Mouse (Mus musculus): ENCODE measurements around the gene Capn7. TPM values are rescaled to one million over a fixed set of nuclear protein-coding genes. Genes with fewer than 3 reads are reported as not detected.

The Capn7 gene
- polyA plus RNA-seq, 1 experiment from 2014 or later, result 36.8 TPM

- ATAC-seq (ENCODE audit: insufficient number of reproducible peaks, low FRiP score, low TSS enrichment, low read depth), result no peak
- no peak overlapping the region for H3K27ac ChIP-seq (replicated peaks; ENCODE audit: low read depth, low read length)
- DNase-seq (ENCODE audit: low spot score), result no peak
Observed at GRCm38 (mm10) chr14:31394822-31395532, 58.5 kb downstream of the Capn7 start.

GRCm38 (mm10) chr14:31395629-31396199, 59.3 kb downstream of the Capn7 start:
- peaks cover 3% of the 10 kb centered on the region; the same call in 1 of the 2 replicates for H3K4me1 ChIP-seq (ENCODE audit: control insufficient read depth, insufficient read depth, low read length)
- H3K9me3 ChIP-seq (ENCODE audit: control insufficient read depth, low read length), result no peaks in the 10 kb centered on the region; the same call in 1 of the 2 replicates
- peaks cover 9% of the 10 kb centered on the region for H3K36me3 ChIP-seq (ENCODE audit: control insufficient read depth, insufficient read depth, low read length)
- no peak overlapping the region for H3K4me2 ChIP-seq (ENCODE audit: low read depth, severe bottlenecking)
- H3K27ac ChIP-seq (replicated peaks; ENCODE audit: low read depth, low read length), result no peak overlapping the region
- no peak overlapping the region for H3K9ac ChIP-seq (ENCODE audit: low read length)
- 91% methylated on average over 7 of the region's 7 CpGs for WGBS
- DNase-seq (ENCODE audit: low spot score) (no peak), ATAC-seq (ENCODE audit: insufficient number of reproducible peaks, low FRiP score, low TSS enrichment, low read depth) (no peak)
- H3K4me3 ChIP-seq (ENCODE audit: low read depth, low read length), result no peak overlapping the region
- no peaks in the 10 kb centered on the region for H3K27me3 ChIP-seq (ENCODE audit: control insufficient read depth, insufficient read depth, low read length)

More at GRCm38 (mm10) chr14:31394822-31395532, 58.5 kb downstream of the Capn7 start:
- no peak overlapping the region for H3K9ac ChIP-seq (ENCODE audit: low read length)
- H3K4me2 ChIP-seq (ENCODE audit: low read depth, severe bottlenecking), result no peak overlapping the region
- no peaks in the 10 kb centered on the region for H3K27me3 ChIP-seq (ENCODE audit: control insufficient read depth, insufficient read depth, low read length)
- H3K9me3 ChIP-seq (ENCODE audit: control insufficient read depth, low read length), result no peaks in the 10 kb centered on the region; the same call in 1 of the 2 replicates
- H3K36me3 ChIP-seq (ENCODE audit: control insufficient read depth, insufficient read depth, low read length), result peaks cover 9% of the 10 kb centered on the region
- H3K4me1 ChIP-seq (ENCODE audit: control insufficient read depth, insufficient read depth, low read length), result peaks cover 3% of the 10 kb centered on the region; the same call in 1 of the 2 replicates
- WGBS, result 93% methylated on average over 9 of the region's 9 CpGs
- no peak overlapping the region for H3K4me3 ChIP-seq (ENCODE audit: low read depth, low read length)

- H3K4me3 ChIP-seq (ENCODE audit: low read depth, low read length), result no peak overlapping the region
- ATAC-seq (ENCODE audit: insufficient number of reproducible peaks, low FRiP score, low TSS enrichment, low read depth), result no peak
- peaks cover 9% of the 10 kb centered on the region for H3K36me3 ChIP-seq (ENCODE audit: control insufficient read depth, insufficient read depth, low read length)
- H3K27me3 ChIP-seq (ENCODE audit: control insufficient read depth, insufficient read depth, low read length), result no peaks in the 10 kb centered on the region
- WGBS, result 98% methylated on average over 2 of the region's 2 CpGs
- H3K9me3 ChIP-seq (ENCODE audit: control insufficient read depth, low read length), result no peaks in the 10 kb centered on the region; the same call in 1 of the 2 replicates
- peaks cover 3% of the 10 kb centered on the region; the same call in 1 of the 2 replicates for H3K4me1 ChIP-seq (ENCODE audit: control insufficient read depth, insufficient read depth, low read length)
- H3K9ac ChIP-seq (ENCODE audit: low read length), result no peak overlapping the region
- DNase-seq (ENCODE audit: low spot score), result no peak
- no peak overlapping the region for H3K27ac ChIP-seq (replicated peaks; ENCODE audit: low read depth, low read length)
- H3K4me2 ChIP-seq (ENCODE audit: low read depth, severe bottlenecking), result no peak overlapping the region
Observed at GRCm38 (mm10) chr14:31396428-31396827, 60.0 kb downstream of the Capn7 start.

- ATAC-seq (ENCODE audit: insufficient number of reproducible peaks, low FRiP score, low TSS enrichment, low read depth) (no peak), DNase-seq (ENCODE audit: low spot score) (no peak)
- Histone ChIP-seq H3K27ac (replicated peaks; ENCODE audit: low read depth, low read length) (no peak overlapping the region), H3K9ac (ENCODE audit: low read length) (no peak overlapping the region), H3K27me3 (ENCODE audit: control insufficient read depth, insufficient read depth, low read length) (no peaks in the 10 kb centered on the region), H3K9me3 (ENCODE audit: control insufficient read depth, low read length) (no peaks in the 10 kb centered on the region; the same call in 1 of the 2 replicates), H3K36me3 (ENCODE audit: control insufficient read depth, insufficient read depth, low read length) (peaks cover 9% of the 10 kb centered on the region), H3K4me3 (ENCODE audit: low read depth, low read length) (no peak overlapping the region), H3K4me1 (ENCODE audit: control insufficient read depth, insufficient read depth, low read length) (peaks cover 3% of the 10 kb centered on the region; the same call in 1 of the 2 replicates), H3K4me2 (ENCODE audit: low read depth, severe bottlenecking) (no peak overlapping the region)
- WGBS, result 88% methylated on average over 12 of the region's 12 CpGs
Observed at GRCm38 (mm10) chr14:31397353-31397752, 60.9 kb downstream of the Capn7 start.

- no peak overlapping the region for H3K27ac ChIP-seq (replicated peaks; ENCODE audit: low read depth, low read length)
- WGBS, result 91% methylated on average over 9 of the region's 9 CpGs
Observed at GRCm38 (mm10) chr14:31397791-31398595, 61.6 kb downstream of the Capn7 start.

GRCm38 (mm10) chr14:31398819-31399218, 62.4 kb downstream of the Capn7 start:
- 86% methylated on average over 11 of the region's 11 CpGs for WGBS
- ATAC-seq (ENCODE audit: insufficient number of reproducible peaks, low FRiP score, low TSS enrichment, low read depth) (no peak), DNase-seq (ENCODE audit: low spot score) (no peak)
- Histone ChIP-seq H3K27ac (replicated peaks; ENCODE audit: low read depth, low read length) (no peak overlapping the region), H3K27me3 (ENCODE audit: control insufficient read depth, insufficient read depth, low read length) (no peaks in the 10 kb centered on the region), H3K9ac (ENCODE audit: low read length) (no peak overlapping the region), H3K4me1 (ENCODE audit: control insufficient read depth, insufficient read depth, low read length) (peaks cover 3% of the 10 kb centered on the region; the same call in 1 of the 2 replicates), H3K36me3 (ENCODE audit: control insufficient read depth, insufficient read depth, low read length) (peaks cover 9% of the 10 kb centered on the region), H3K4me2 (ENCODE audit: low read depth, severe bottlenecking) (no peak overlapping the region), H3K9me3 (ENCODE audit: control insufficient read depth, low read length) (no peaks in the 10 kb centered on the region; the same call in 1 of the 2 replicates), H3K4me3 (ENCODE audit: low read depth, low read length) (no peak overlapping the region)

More at GRCm38 (mm10) chr14:31397791-31398595, 61.6 kb downstream of the Capn7 start:
- Histone ChIP-seq H3K27me3 (ENCODE audit: control insufficient read depth, insufficient read depth, low read length) (no peaks in the 10 kb centered on the region), H3K36me3 (ENCODE audit: control insufficient read depth, insufficient read depth, low read length) (peaks cover 9% of the 10 kb centered on the region), H3K9ac (ENCODE audit: low read length) (no peak overlapping the region), H3K4me2 (ENCODE audit: low read depth, severe bottlenecking) (no peak overlapping the region), H3K4me1 (ENCODE audit: control insufficient read depth, insufficient read depth, low read length) (peaks cover 3% of the 10 kb centered on the region; the same call in 1 of the 2 replicates), H3K9me3 (ENCODE audit: control insufficient read depth, low read length) (no peaks in the 10 kb centered on the region; the same call in 1 of the 2 replicates), H3K4me3 (ENCODE audit: low read depth, low read length) (no peak overlapping the region)
- ATAC-seq (ENCODE audit: insufficient number of reproducible peaks, low FRiP score, low TSS enrichment, low read depth) (no peak), DNase-seq (ENCODE audit: low spot score) (no peak)

- 76% methylated on average over 3 of the region's 3 CpGs for WGBS
- Histone ChIP-seq H3K4me2 (ENCODE audit: low read depth, severe bottlenecking) (no peak overlapping the region), H3K27me3 (ENCODE audit: control insufficient read depth, insufficient read depth, low read length) (no peaks in the 10 kb centered on the region), H3K36me3 (ENCODE audit: control insufficient read depth, insufficient read depth, low read length) (peaks cover 9% of the 10 kb centered on the region), H3K4me1 (ENCODE audit: control insufficient read depth, insufficient read depth, low read length) (peaks cover 4% of the 10 kb centered on the region; the same call in 1 of the 2 replicates), H3K27ac (replicated peaks; ENCODE audit: low read depth, low read length) (no peak overlapping the region), H3K9me3 (ENCODE audit: control insufficient read depth, low read length) (no peaks in the 10 kb centered on the region; the same call in 1 of the 2 replicates), H3K4me3 (ENCODE audit: low read depth, low read length) (no peak overlapping the region), H3K9ac (ENCODE audit: low read length) (no peak overlapping the region)
- no peak for ATAC-seq (ENCODE audit: insufficient number of reproducible peaks, low FRiP score, low TSS enrichment, low read depth)
- DNase-seq (ENCODE audit: low spot score), result no peak
Observed at GRCm38 (mm10) chr14:31399271-31399670, 62.8 kb downstream of the Capn7 start.

- H3K27me3 ChIP-seq (ENCODE audit: control insufficient read depth, insufficient read depth, low read length), result no peaks in the 10 kb centered on the region
- ATAC-seq (ENCODE audit: insufficient number of reproducible peaks, low FRiP score, low TSS enrichment, low read depth), result no peak
- no peak overlapping the region for H3K4me3 ChIP-seq (ENCODE audit: low read depth, low read length)
- no peaks in the 10 kb centered on the region; the same call in 1 of the 2 replicates for H3K9me3 ChIP-seq (ENCODE audit: control insufficient read depth, low read length)
- H3K36me3 ChIP-seq (ENCODE audit: control insufficient read depth, insufficient read depth, low read length), result peaks cover 9% of the 10 kb centered on the region
- H3K9ac ChIP-seq (ENCODE audit: low read length), result no peak overlapping the region
- no peak for DNase-seq (ENCODE audit: low spot score)
- 89% methylated on average over 7 of the region's 7 CpGs for WGBS
- no peak overlapping the region for H3K4me2 ChIP-seq (ENCODE audit: low read depth, severe bottlenecking)
- H3K27ac ChIP-seq (replicated peaks; ENCODE audit: low read depth, low read length), result no peak overlapping the region
- peaks cover 5% of the 10 kb centered on the region; the same call in 1 of the 2 replicates for H3K4me1 ChIP-seq (ENCODE audit: control insufficient read depth, insufficient read depth, low read length)
Observed at GRCm38 (mm10) chr14:31400246-31400645, 63.8 kb downstream of the Capn7 start.
